Mouse (Mus musculus): ENCODE measurements around the gene Phf1.
"Not testable (repeated sequence)": the region's sequence is repeated elsewhere in the genome, so short reads cannot be mapped to it uniquely, and the experiment has no call there.

Phf1 gene

GRCm38 (mm10) chr17:26951406-26951805, 18.6 kb downstream of the Phf1 start:
- DNase-seq: no peak

GRCm38 (mm10) chr17:26951952-26952877, 19.4 kb downstream of the Phf1 start:
- no peak for DNase-seq

DNA sequence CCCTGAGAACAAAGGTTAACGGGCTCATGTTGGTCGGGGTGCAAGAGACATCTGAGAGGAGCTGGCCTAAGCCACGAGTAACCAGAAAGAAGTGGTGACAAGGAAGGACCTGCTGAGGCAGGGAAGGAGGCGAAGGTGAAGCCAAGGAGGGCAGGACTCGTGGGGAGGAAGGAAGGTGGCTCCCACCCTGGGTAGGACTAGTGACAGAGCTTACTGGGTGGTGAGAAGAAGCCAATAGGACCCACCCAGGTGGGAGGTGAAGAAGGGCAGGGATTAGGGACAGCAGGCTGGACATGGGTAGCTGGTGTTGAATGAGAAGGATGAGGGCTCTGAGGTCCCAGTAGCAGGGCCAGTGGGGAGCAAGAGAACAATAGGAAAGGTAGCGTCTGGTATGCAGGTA, 20.3 kb downstream of the Phf1 start:
- DNase-seq: no peak

DNA sequence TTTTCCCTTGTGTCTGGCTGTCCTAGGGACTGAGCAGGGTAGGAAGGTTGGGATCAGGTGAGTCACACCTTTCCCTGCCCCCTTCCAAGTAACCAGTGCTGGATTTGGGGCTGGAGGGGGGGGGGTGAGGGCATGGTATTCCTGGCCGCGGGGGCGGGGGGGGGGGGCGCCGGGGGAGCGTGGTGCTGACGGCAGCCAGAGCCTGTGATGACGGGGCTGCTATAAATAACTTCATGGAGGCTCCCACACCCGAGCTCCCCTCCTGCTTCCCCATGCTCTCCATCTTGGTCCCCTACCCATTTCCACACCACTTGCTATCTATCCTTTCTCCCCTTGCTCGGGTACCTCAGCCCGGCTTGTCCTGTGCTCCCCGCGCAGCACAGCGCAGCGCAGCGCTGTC, 20.9 kb downstream of the Phf1 start:
- no peak for DNase-seq

DNA sequence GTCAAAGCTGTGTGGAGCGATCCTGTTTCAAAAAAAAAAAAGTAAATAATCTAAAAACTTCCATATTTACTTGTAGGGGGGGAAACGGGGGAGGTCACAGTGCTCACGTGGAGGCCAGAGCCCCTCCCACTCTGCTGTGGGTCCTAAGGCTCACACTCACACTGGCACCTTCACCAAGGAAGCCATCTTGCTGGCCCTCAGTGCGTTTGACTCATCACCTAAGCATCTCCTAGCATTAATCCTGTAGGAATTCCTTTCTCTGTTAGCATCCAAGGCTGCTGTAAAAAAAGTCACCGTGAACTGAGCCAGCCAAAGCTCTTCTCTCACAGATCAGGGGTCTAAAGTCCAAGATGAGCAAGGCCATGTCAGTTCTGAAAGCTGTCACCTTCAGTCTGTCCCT, 23.5 kb downstream of the Phf1 start:
- DNase-seq: no peak

DNA sequence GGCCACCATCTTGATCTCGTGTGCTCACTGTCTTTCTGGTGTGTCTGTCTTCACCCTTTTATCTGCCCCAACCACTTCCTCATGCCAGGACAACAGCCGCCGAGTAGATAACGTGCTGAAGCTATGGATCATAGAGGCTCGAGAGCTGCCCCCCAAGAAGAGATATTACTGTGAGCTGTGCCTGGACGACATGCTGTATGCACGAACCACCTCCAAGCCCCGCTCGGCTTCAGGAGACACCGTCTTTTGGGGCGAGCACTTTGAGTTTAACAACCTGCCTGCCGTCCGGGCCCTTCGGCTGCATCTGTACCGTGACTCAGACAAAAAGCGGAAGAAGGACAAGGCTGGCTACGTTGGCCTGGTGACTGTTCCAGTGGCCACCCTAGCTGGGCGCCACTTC, 24.0 kb downstream of the Phf1 start:
- DNase-seq: no peak

GRCm38 (mm10) chr17:26957872-26958271, 25.0 kb downstream of the Phf1 start:
- no peak for DNase-seq

- DNase-seq: no peak
These were observed 26.0 kb downstream of the Phf1 start for GRCm38 (mm10) chr17:26958880-26959279.

DNA sequence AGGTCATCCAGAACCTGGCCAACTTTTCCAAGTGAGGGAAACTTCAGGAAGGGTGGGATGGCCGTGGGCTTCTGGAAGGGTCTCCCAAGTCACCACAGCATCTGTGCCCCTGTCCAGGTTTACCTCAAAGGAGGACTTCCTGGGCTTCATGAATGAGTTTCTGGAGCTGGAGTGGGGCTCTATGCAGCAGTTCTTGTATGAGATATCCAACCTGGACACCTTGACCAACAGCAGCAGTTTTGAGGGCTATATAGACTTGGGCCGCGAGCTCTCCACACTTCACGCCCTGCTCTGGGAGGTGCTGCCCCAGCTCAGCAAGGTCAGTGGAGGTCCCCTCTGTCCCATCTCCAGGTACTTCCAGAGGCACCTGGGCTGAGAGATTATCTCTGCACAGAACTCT, 27.0 kb downstream of the Phf1 start:
- no peak for DNase-seq

- no peak for DNase-seq
These were observed 28.9 kb downstream of the Phf1 start for GRCm38 (mm10) chr17:26961572-26962240.

GRCm38 (mm10) chr17:26966993-26967392, 34.1 kb downstream of the Phf1 start:
- no peak for DNase-seq

GRCm38 (mm10) chr17:26967477-26967876, 34.6 kb downstream of the Phf1 start:
- no peak for DNase-seq

- no peak for DNase-seq
These were observed 35.4 kb downstream of the Phf1 start for GRCm38 (mm10) chr17:26968200-26968611.

DNA sequence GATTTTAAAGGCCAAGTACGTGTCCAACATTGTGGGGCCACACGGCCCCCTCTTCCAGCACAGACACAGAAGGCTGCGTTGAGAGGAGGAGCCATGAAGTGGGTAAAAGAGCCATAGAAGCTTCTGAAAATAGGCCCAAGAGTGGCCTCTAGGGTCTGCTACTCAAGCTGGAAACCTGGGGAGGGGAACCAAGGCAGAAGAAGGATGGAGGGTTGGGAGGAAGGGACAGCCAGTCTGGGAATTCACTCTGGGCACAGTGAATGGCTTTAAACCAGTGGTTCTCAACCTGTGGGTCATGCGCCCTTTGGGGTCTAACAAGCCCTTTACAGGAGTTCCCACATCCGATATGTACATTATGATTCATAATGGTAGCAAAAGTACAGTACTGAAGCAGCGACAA, 36.4 kb downstream of the Phf1 start:
- no peak for DNase-seq

- DNase-seq: no peak
These were observed 37.4 kb downstream of the Phf1 start for GRCm38 (mm10) chr17:26970221-26970620.

DNA sequence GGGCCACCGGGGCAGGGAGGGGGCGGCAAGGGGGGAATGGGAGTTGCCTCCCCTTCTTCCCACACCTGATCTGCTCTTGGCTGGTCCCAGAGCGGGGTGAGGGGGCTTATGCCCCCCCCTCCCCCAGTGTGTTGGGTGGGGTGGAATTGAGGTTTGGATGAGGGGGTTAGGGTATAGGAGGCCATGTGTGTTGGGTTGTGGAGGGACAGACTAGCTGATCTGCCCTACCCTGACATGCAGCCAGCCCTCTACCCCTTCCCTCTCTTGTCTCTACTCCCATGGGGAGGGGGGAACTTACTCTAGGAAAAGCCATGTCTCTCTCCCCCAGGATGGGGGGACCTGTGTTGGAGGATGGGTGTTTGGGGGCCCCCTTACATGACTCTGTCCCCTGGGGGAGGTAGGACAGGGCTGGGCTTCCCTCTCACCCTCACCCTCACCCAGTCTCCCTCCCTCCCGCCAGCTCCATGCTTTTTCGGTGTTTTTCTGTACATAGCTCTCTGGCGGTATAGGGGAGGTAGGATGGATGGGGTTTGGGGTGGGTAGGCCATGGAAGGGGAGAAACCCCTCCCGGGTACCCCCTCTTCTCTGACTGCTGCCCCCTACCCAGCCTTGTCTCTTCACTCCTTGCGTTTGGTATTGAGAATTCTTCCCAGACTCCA, 38.5 kb downstream of the Phf1 start:
- no peak for DNase-seq

DNA sequence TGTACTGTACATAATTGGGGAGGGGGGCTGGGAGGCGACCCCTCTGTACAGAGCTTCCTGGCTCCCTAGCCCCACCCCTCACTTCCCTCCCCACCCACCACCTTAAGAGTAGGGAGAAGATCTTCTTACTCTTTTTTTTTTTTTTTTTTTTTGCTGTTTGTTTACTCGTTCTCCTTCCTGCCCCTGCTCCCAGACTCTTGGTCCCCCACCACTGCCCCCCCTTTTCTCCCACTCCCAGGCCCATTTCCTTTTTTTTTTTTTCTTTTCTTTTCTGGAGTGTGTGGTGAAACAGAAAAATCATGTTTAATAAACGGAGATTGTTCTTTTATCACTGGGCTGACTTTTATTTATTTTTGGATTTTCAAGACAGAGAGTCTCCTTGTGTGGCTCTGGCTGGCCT, 39.3 kb downstream of the Phf1 start:
- no peak for DNase-seq

GRCm38 (mm10) chr17:26972703-26973574, 40.1 kb downstream of the Phf1 start, which contains the start of gene Zbtb9:
Gene Zbtb9 (plus strand): TSS chr17:26973167.
- DNase-seq: peak; percentile 93

- DNase-seq: no peak
These were observed 41.7 kb downstream of the Phf1 start for GRCm38 (mm10) chr17:26974547-26974946.

DNA sequence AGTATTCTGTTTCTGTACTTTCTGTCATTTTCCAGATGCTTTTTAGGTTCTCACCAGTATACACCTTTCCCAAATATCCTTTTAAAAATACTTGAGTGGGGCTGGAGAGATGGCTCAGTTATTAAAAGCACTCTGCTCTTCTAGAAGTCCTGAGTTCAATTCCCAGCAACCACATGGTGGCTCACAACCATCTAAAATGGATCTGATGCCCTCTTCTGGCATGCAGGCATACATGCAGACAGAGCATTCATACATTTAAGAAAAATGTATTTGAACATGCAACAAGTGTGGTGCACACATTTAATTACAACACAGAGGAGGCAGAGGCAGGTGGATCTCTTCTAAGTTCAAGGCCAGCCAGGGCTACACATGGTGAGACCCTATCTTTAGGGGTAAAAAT, 42.6 kb downstream of the Phf1 start:
- DNase-seq: no peak

GRCm38 (mm10) chr17:26977354-26977753, 44.5 kb downstream of the Phf1 start:
- DNase-seq: not testable (repeated sequence)

- no peak for DNase-seq
These were observed 46.6 kb downstream of the Phf1 start for GRCm38 (mm10) chr17:26979426-26979825.

DNA sequence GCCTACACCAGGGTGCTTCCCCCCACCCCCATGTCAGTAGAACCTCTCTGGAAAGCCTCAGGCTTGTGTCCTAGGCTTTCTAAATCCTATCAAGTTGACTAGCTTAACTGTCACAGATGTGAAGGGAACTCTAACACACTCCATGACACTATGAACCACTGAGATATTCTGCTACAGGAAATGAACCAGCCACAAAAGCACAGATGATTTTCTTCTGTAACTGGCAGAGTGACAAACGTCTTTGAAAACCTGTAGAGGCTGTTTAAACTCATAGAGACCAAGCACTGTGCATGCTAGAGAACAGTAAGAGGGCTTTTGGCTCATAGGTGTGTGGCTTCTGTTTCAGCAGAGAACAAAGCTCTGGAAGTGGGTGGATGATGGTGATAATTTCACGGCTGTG, 48.2 kb downstream of the Phf1 start:
- no peak for DNase-seq

Data from cerebellum, adult 11 months (tissue).